Mouse (Mus musculus): ENCODE measurements around the gene Fam13c.

DNA sequence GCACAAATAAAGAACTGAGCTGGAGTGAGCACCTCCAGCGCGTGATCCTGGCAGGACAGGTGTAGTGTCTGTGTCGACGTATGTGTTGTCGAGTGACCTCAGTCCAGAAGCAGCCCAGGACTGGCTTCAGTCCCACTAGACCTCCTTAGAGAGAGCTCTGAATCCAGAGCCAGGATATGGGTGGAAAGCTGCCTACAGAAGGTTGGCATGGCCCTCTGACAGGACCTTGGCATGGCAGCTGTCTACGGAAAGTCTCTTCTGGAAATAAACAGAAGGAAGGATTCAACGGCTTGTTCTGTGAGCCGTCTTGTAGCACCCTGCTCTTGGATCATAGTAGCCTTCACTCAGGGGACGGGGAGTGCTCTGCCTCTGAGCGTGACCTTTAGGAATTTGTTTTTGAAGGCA is 37.5 kb downstream of the Fam13c start:
- TF ChIP-seq CTCF (conservative IDR thresholded peaks at IDR 0.05; ENCODE audit: low read length), result no peak
- TF ChIP-seq POU5F1 (IDR thresholded peaks at IDR 0.05; ENCODE audit: borderline replicate concordance, low read length), result no peak
- TF ChIP-seq NANOG (IDR thresholded peaks at IDR 0.05; ENCODE audit: borderline replicate concordance, low read length), result no peak

All from E14TG2a.4 (cell line).